Mouse (Mus musculus) lung, adult 2 months (tissue): ENCODE data around the gene Dram1. TPM values are rescaled to one million over a fixed set of nuclear protein-coding genes. Genes with fewer than 3 reads are reported as not detected.

Experiments
- DNase-seq: peaks from one replicate; pipeline ENCODE4 v3.0.0; 2022
- H3K4me1 ChIP-seq: fragments of 200-500 bp; 2 replicates; pipeline ENCODE4 v1.6.1; 2011; ENCODE audit warnings: low read length; ENCODE audit not compliant: control insufficient read depth, insufficient read depth
- H3K4me3 ChIP-seq: fragments of 200-500 bp; replicated peaks from 2 replicates; pipeline ENCODE3; 2011; ENCODE audit warnings: low read depth, mild to moderate bottlenecking, control low read depth, low read length; ENCODE audit errors: extremely low read depth
- CTCF ChIP-seq: fragments of 200-500 bp; IDR thresholded peaks from 2 replicates; pipeline ENCODE4 v1.5.1; 2011; ENCODE audit warnings: mild to moderate bottlenecking, low read length, control low read depth; ENCODE audit not compliant: insufficient read depth
- POLR2A ChIP-seq: fragments of 200-500 bp; IDR thresholded peaks from 2 replicates; pipeline ENCODE4 v1.6.1; 2011; ENCODE audit warnings: low read depth, mild to moderate bottlenecking, control low read depth, low read length, borderline replicate concordance; ENCODE audit errors: extremely low read depth
- WGBS: fragments of 180-500 bp; shearing (Covaris S2); methylation state at CpG from one replicate; pipeline ENCODE4 v1.1.7; 2018; 5-methylcytosine and 5-hydroxymethylcytosine counted together
- polyA plus RNA-seq: library from polyadenylated mRNA; depleted of rRNA; stranded (reverse); fragments of >200 nt; gene quantifications from 2 replicates; pipeline ENCODE4 v1.2.3, GENCODE M21; 2012

Dram1 gene
- polyA plus RNA-seq, 1 experiment, result 326 TPM

- no peak overlapping the region for H3K4me3 ChIP-seq
- 82% methylated on average over 12 of the region's 12 CpGs for WGBS
These were observed 29.2 kb upstream of the Dram1 start for GRCm38 (mm10) chr10:88407875-88408631.

DNA sequence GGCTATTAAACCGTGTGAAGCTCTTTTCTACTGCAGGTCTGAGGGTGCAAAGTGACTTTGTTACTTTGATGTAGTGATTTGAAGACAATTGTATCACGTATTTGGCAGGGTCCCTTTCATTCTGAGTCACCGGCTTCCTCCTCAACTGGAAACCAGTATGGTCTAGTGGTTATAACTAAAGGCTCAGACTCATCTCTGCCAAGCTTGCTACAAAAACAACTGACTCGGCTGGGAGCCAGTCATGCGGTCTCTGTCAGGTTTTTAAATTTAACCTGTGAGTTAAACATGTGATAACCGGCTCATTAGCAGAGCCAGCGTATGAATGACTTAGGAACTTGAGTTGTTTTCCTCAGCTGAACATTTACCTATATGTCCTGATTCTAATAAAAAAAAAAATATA, 26.9 kb upstream of the Dram1 start:
- Histone ChIP-seq H3K4me1 (no peaks in the 10 kb centered on the region), H3K4me3 (no peak overlapping the region)
- 69% methylated on average over 7 of the region's 7 CpGs for WGBS
- TF ChIP-seq CTCF (no peak), POLR2A (no peak)
- no peak for DNase-seq

More at GRCm38 (mm10) chr10:88407875-88408631, 29.2 kb upstream of the Dram1 start:
- no peaks in the 10 kb centered on the region for H3K4me1 ChIP-seq
- no peak for DNase-seq
- TF ChIP-seq POLR2A (no peak), CTCF (no peak)

DNA sequence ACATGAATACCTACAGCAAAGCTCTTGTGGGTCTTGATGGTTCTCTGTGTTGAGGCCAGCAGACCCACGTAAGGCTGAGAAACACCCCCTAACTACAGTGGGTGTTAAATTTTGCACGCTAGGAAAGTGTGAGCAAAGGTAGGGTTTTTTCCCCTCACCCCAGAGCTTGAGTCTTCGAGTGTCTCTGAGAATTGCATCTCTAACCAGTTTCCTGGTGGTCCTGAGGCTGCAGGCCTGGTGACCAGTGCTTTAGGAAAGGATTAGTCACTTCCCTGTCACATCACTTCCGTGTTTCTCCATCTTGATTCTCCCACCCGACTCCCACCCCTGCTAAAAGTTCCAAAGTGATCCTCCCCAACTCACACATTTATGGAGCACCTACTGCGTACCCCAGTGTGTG, 25.3 kb upstream of the Dram1 start:
- DNase-seq, result no peak
- Histone ChIP-seq H3K4me1 (no peaks in the 10 kb centered on the region), H3K4me3 (no peak overlapping the region)
- WGBS, result 79% methylated on average over 6 of the region's 6 CpGs
- no peak for TF ChIP-seq CTCF
- TF ChIP-seq POLR2A, result no peak

DNA sequence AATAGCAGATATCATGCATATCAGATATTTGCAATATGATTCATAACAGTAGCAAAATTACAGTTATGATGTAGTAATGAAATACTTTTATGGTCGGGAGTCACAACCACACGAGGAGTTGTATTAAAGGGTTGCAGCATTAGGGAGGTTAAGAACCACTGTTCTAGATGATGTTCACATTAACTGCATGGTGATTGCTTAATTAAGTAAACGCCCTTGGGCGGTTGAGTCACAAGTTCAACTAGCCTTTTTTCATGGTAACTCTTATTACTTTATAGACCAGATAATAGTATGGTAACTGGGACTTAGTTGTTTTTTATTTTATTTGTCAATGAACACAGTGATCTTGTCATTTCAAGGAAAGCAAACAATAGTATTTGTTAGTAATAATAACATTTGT, 24.1 kb upstream of the Dram1 start:
- H3K4me3 ChIP-seq, result no peak overlapping the region
- no peaks in the 10 kb centered on the region for H3K4me1 ChIP-seq
- no peak for TF ChIP-seq POLR2A
- no peak for TF ChIP-seq CTCF
- DNase-seq, result no peak
- 80% methylated on average over 4 of the region's 4 CpGs for WGBS

GRCm38 (mm10) chr10:88399271-88399670, 20.4 kb upstream of the Dram1 start:
- TF ChIP-seq POLR2A, result no peak
- TF ChIP-seq CTCF, result no peak
- 80% methylated on average over 5 of the region's 5 CpGs for WGBS

DNA sequence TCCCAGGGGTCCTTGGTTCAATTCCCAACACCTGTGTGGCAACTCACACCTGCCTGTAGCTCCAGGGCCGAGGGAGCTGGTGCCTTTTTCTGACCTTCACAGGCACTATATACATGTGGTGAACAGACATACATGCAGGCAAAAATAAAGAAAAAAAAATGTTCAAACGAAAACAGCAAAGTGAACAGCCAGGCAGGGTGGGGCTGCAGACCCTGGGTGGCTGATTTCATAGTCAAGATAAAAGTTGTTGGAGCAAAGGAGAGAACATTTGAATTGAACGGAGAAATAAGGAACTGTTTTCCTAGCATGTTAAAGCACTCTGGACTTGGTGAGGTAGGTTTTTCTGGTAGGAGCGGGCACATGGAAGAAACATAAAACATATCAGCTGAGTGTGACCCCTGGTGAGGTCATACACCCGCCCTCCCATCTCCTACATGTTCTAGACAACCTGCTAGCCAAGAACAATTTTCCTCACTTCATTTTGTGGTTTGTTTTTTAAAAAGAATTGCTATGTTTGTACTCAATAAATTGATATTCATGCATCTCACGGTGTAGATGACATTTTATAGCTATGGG, 19.9 kb upstream of the Dram1 start:
- 79% methylated on average over 6 of the region's 6 CpGs for WGBS
- Histone ChIP-seq H3K4me3 (no peak overlapping the region), H3K4me1 (no peaks in the 10 kb centered on the region)
- TF ChIP-seq CTCF, result no peak
- DNase-seq, result no peak

More at GRCm38 (mm10) chr10:88399271-88399670, 20.4 kb upstream of the Dram1 start:
- no peak for DNase-seq
- Histone ChIP-seq H3K4me1 (no peaks in the 10 kb centered on the region), H3K4me3 (no peak overlapping the region)

DNA sequence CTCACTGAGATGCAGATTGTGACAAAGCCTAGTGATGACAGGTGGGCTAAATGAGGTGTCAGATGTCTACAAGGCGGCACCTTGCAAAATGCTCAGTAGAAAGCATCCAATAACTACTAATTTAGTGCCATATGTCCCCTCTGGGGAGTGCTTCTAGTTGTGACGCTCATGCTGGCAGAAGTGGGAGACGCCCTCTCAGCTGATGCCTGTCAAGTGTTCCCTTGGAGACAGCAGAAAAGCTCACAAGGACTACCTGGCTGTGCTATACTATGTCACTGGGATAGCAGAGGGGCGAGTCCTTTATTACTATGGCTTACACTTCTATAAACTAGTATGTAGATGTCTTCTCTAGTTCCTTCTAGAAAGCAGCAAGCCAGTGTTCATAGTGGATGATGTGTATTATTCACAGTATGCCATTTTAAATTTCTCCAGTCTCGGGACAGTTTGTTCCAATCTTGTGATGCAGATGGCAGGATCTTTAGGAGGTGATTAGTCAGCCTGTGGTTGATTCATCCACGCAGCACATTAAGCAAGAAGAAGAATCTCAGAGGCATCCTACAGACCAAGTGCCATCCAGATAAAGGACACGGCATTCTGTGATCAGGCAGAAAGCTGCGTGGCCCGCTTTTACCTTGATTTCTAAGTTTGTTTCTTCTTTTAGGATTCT, 13.4 kb upstream of the Dram1 start:
- DNase-seq, result no peak
- 88% methylated on average over 9 of the region's 9 CpGs for WGBS
- Histone ChIP-seq H3K4me3 (no peak overlapping the region), H3K4me1 (0 out of 2 replicates have a peak, but pooled peaks cover 4% of the 10 kb centered on the region)
- TF ChIP-seq CTCF, result no peak
- no peak for TF ChIP-seq POLR2A

- Histone ChIP-seq H3K4me3 (no peak overlapping the region), H3K4me1 (0 out of 2 replicates have a peak, but pooled peaks cover 4% of the 10 kb centered on the region)
- no peak for TF ChIP-seq CTCF
- no peak for TF ChIP-seq POLR2A
- DNase-seq, result no peak
- 91% methylated on average over 9 of the region's 9 CpGs for WGBS
These were observed 12.6 kb upstream of the Dram1 start for GRCm38 (mm10) chr10:88391495-88391894.

GRCm38 (mm10) chr10:88390096-88390790, 11.4 kb upstream of the Dram1 start:
- no peak for DNase-seq
- Histone ChIP-seq H3K4me1 (peaks cover 10% of the 10 kb centered on the region; the same call in 1 of the 2 replicates), H3K4me3 (peak overlapping the region; percentile 33)
- TF ChIP-seq POLR2A (no peak), CTCF (no peak)
- WGBS, result 40% methylated on average over 10 of the region's 10 CpGs
